Mouse (Mus musculus) spleen, adult 18-20 months (tissue): ENCODE measurements at regions not wholly inside any gene's neighbourhood (a gene's known extent, or its start where the extent isn't known, plus 50 kb on each side); places are given as distances from the start of the nearest gene placed in this dataset.

Experiments used
- DNase-seq, 2 experiments: peaks; one replicate each; pipeline ENCODE4 v3.0.0; 2022; ENCODE audit warnings: mixed read lengths in 2 of 2

GRCm38 (mm10) chr10:117940441-117941265 lies 94.8 kb upstream of the Rap1b start:
- DNase-seq = no peak

- DNase-seq = no peak
These were observed 95.4 kb upstream of the Rap1b start for GRCm38 (mm10) chr10:117941266-117941651.

- DNase-seq = no peak
These were observed 98.0 kb upstream of the Rap1b start for GRCm38 (mm10) chr10:117943702-117944307.

- DNase-seq = no peak
These were observed 101.4 kb upstream of the Rap1b start for GRCm38 (mm10) chr10:117947191-117947590.

GRCm38 (mm10) chr10:117947911-117948310 lies 102.1 kb upstream of the Rap1b start:
- DNase-seq = no peak

GRCm38 (mm10) chr10:117952116-117953025 lies 106.5 kb upstream of the Rap1b start:
- DNase-seq = peak; percentile 38 to 55

- peak; percentile 56 to 64 for DNase-seq
These were observed 107.3 kb upstream of the Rap1b start for GRCm38 (mm10) chr10:117953026-117953711.

GRCm38 (mm10) chr10:117956174-117956950 lies 110.5 kb upstream of the Rap1b start:
- no peak for DNase-seq

- no peak for DNase-seq
These were observed 128.9 kb upstream of the Rap1b start for GRCm38 (mm10) chr10:117974706-117975105.

- DNase-seq = no peak
These were observed 129.6 kb upstream of the Rap1b start for GRCm38 (mm10) chr10:117975467-117975866.

- DNase-seq = no peak
These were observed 133.3 kb upstream of the Rap1b start for GRCm38 (mm10) chr10:117979091-117979490.

GRCm38 (mm10) chr10:117982611-117983210 lies 136.9 kb upstream of the Rap1b start:
- peak in 1 of 2 experiments; percentile 25 for DNase-seq

- peak in 1 of 2 experiments; percentile 18 for DNase-seq
These were observed 137.4 kb upstream of the Rap1b start for GRCm38 (mm10) chr10:117983271-117983670.

- DNase-seq = no peak
These were observed 139.2 kb upstream of the Rap1b start for GRCm38 (mm10) chr10:117984784-117985602.

- no peak for DNase-seq
These were observed 141.8 kb upstream of the Rap1b start for GRCm38 (mm10) chr10:117987620-117988019.

GRCm38 (mm10) chr10:117988076-117988475 lies 142.2 kb upstream of the Rap1b start:
- DNase-seq = no peak

GRCm38 (mm10) chr10:117991176-117991575 lies 145.3 kb upstream of the Rap1b start:
- DNase-seq = no peak

- no peak for DNase-seq
These were observed 146.5 kb upstream of the Rap1b start for GRCm38 (mm10) chr10:117992317-117992716.

GRCm38 (mm10) chr10:117993809-117994208 lies 147.8 kb upstream of the Mdm1 start:
- no peak for DNase-seq

- DNase-seq = no peak
These were observed 146.8 kb upstream of the Mdm1 start for GRCm38 (mm10) chr10:117994768-117995167.
